33 mouse cellular contexts compared by ENCODE assay signal in genomic region chr6:55146138-55146537, GRCm38 (mm10). TPM values are rescaled to one million over a fixed set of nuclear protein-coding genes. Genes with fewer than 3 reads are reported as not detected.
DNase-seq lines count a peak whose midpoint lies in the region; ATAC-seq lines count a peak whose summit lies in the region.
"Had no signal": no experiment of that assay in that cellular context is flagged by ENCODE, and none has a peak within 500 bp of the region (broad histone marks: within the 10 kb centered on the region; RNA-seq: fewer than 3 reads in every experiment).

No protein-coding gene starts in this region.

- no peak overlapping the region for H3K27ac ChIP-seq in hindbrain, embryonic 11.5 days (ENCODE audit: low read depth, low read length)
- H3K27ac ChIP-seq in hindbrain, embryonic 13.5 days, result no peak overlapping the region
- H3K27ac ChIP-seq: embryonic facial prominence, embryonic 13.5 days; heart, embryonic 10.5 days; heart, embryonic 15.5 days; hindbrain, embryonic 14.5 days; limb, embryonic 10.5 days; limb, embryonic 15.5 days; liver, embryonic 13.5 days; neural tube, embryonic 12.5 days; stomach, embryonic 15.5 days had no signal

- no peaks in the 10 kb centered on the region for H3K4me1 ChIP-seq in hindbrain, embryonic 11.5 days (replicated peaks; ENCODE audit: control insufficient read depth, insufficient read depth, low read length)
- H3K4me1 ChIP-seq in hindbrain, embryonic 13.5 days (replicated peaks), result 0 out of 2 replicates have a peak, but pooled peaks cover 5% of the 10 kb centered on the region
- H3K4me1 ChIP-seq: embryonic facial prominence, embryonic 13.5 days; heart, embryonic 10.5 days; heart, embryonic 15.5 days; limb, embryonic 10.5 days; limb, embryonic 15.5 days; megakaryocyte, embryonic 14.5 days; neural tube, embryonic 12.5 days; stomach, embryonic 15.5 days had no signal

- WGBS in hindbrain, embryonic 11.5 days, result 27% methylated on average over 4 of the region's 4 CpGs
- WGBS in hindbrain, embryonic 13.5 days, result 32% methylated on average over 4 of the region's 4 CpGs

- peak; percentile 16 for DNase-seq in embryo, embryonic 10.5 days (ENCODE audit: low spot score)
- no peak for DNase-seq in embryo, embryonic 11 days
- peak; percentile 28 for DNase-seq in hindbrain, embryonic 11.5 days (ENCODE audit: low spot score)
- peak; percentile 58 for DNase-seq in ZHBTc4 (ENCODE audit: low read depth, low spot score)
- DNase-seq in mesoderm, embryonic 11.5 days (ENCODE audit: low read depth, low spot score), result peak; percentile 6
- DNase-seq in heart, adult 9 months (ENCODE audit: low spot score in 2 of 2), result no peak
- DNase-seq in cerebellum, postnatal 14 days, result no peak
- DNase-seq: adrenal gland, adult 2 months; adrenal gland, postnatal 36 days; cerebellum, adult 2 months; cerebellum, postnatal 25 days; gastrocnemius, postnatal 10 days; kidney, adult 11 months; kidney, postnatal 14 days; liver, embryonic 13.5 days; lung, adult 18-20 months; lung, postnatal 4 days had no signal

- no peak overlapping the region for H3K4me2 ChIP-seq in hindbrain, embryonic 11.5 days (replicated peaks; ENCODE audit: low read depth, low read length)
- no peak overlapping the region for H3K4me2 ChIP-seq in hindbrain, embryonic 13.5 days
- H3K4me2 ChIP-seq: embryonic facial prominence, embryonic 13.5 days; heart, embryonic 15.5 days; hindbrain, embryonic 14.5 days; limb, embryonic 15.5 days; liver, embryonic 13.5 days; neural tube, embryonic 12.5 days; stomach, embryonic 15.5 days had no signal

- no peaks in the 10 kb centered on the region for H3K27me3 ChIP-seq in hindbrain, embryonic 11.5 days (ENCODE audit: control insufficient read depth, insufficient read depth, low read length)
- H3K27me3 ChIP-seq in hindbrain, embryonic 13.5 days, result peaks cover 28% of the 10 kb centered on the region
- H3K27me3 ChIP-seq: embryonic facial prominence, embryonic 13.5 days; heart, embryonic 15.5 days; limb, embryonic 15.5 days; liver, embryonic 13.5 days; neural tube, embryonic 12.5 days; stomach, embryonic 15.5 days had no signal

- H3K4me3 ChIP-seq in hindbrain, embryonic 11.5 days (ENCODE audit: low read depth, low read length), result no peak overlapping the region
- no peak overlapping the region for H3K4me3 ChIP-seq in hindbrain, embryonic 13.5 days
- H3K4me3 ChIP-seq: embryonic facial prominence, embryonic 13.5 days; heart, embryonic 10.5 days; heart, embryonic 15.5 days; limb, embryonic 10.5 days; limb, embryonic 15.5 days; liver, embryonic 13.5 days; megakaryocyte, embryonic 14.5 days; myocyte; neural tube, embryonic 12.5 days; stomach, embryonic 15.5 days had no signal

- H3K9ac ChIP-seq in hindbrain, embryonic 11.5 days (ENCODE audit: low read depth, low read length), result no peak overlapping the region
- no peak overlapping the region for H3K9ac ChIP-seq in hindbrain, embryonic 13.5 days
- H3K9ac ChIP-seq: embryonic facial prominence, embryonic 13.5 days; heart, embryonic 15.5 days; hindbrain, embryonic 14.5 days; limb, embryonic 15.5 days; liver, embryonic 13.5 days; neural tube, embryonic 12.5 days; stomach, embryonic 15.5 days had no signal

- H3K9me3 ChIP-seq in hindbrain, embryonic 11.5 days (ENCODE audit: control insufficient read depth, low read length), result no peaks in the 10 kb centered on the region
- H3K9me3 ChIP-seq in hindbrain, embryonic 13.5 days, result peaks cover 3% of the 10 kb centered on the region
- H3K9me3 ChIP-seq: heart, embryonic 15.5 days; limb, embryonic 10.5 days; limb, embryonic 15.5 days; liver, embryonic 13.5 days; neural tube, embryonic 12.5 days; stomach, embryonic 15.5 days had no signal

- no peaks in the 10 kb centered on the region for H3K36me3 ChIP-seq in hindbrain, embryonic 11.5 days (ENCODE audit: control insufficient read depth, insufficient read depth, low read length)
- H3K36me3 ChIP-seq in hindbrain, embryonic 13.5 days, result no peaks in the 10 kb centered on the region
- H3K36me3 ChIP-seq: embryonic facial prominence, embryonic 13.5 days; G1E; heart, embryonic 10.5 days; heart, embryonic 15.5 days; limb, embryonic 10.5 days; limb, embryonic 15.5 days; liver, embryonic 13.5 days; neural tube, embryonic 12.5 days; stomach, embryonic 15.5 days had no signal

- no peak for ATAC-seq in hindbrain, embryonic 11.5 days (ENCODE audit: low FRiP score)
- ATAC-seq in hindbrain, embryonic 13.5 days (ENCODE audit: low FRiP score), result no peak
- ATAC-seq: inflammation-experienced regulatory T-cells, adult 6 months; lung, postnatal 0 days had no signal

RNA-seq across cellular contexts. Expression of gene Crhr2, which starts 13.3 kb away (rescaled TPM):
- polyA plus RNA-seq in hindbrain, embryonic 11.5 days (2014; fragmentation: Nextera tagmentation; extraction: Ambion mirVana), result 0.15 and 0.31 TPM in 2 replicates
- polyA plus RNA-seq in hindbrain, embryonic 13.5 days (2015; fragmentation: Nextera tagmentation; extraction: Ambion mirVana), result 0.39 and 0.48 TPM in 2 replicates
- polyA plus RNA-seq: embryonic facial prominence, embryonic 13.5 days; G1E; inflammation-experienced regulatory T-cells, adult 6 months; kidney, embryonic 14.5 days; myocyte had no signal

RNA-seq across cellular contexts. Expression of gene Inmt, which starts 28.7 kb away (rescaled TPM):
- 0.28 TPM in 1 of 2 replicates, not detected in the other for polyA plus RNA-seq in hindbrain, embryonic 11.5 days (2014; fragmentation: Nextera tagmentation; extraction: Ambion mirVana)
- polyA plus RNA-seq in hindbrain, embryonic 13.5 days (2015; fragmentation: Nextera tagmentation; extraction: Ambion mirVana), result not detected in 2 replicates
- polyA plus RNA-seq: C2C12; G1E; heart, embryonic 15.5 days; hindbrain, embryonic 14.5 days; inflammation-experienced regulatory T-cells, adult 6 months; myocyte; neural tube, embryonic 12.5 days had no signal

RNA-seq across cellular contexts. Expression of gene Mindy4, which starts 57.0 kb away (rescaled TPM):
- polyA plus RNA-seq in hindbrain, embryonic 11.5 days (2014; fragmentation: Nextera tagmentation; extraction: Ambion mirVana), result 11.9 and 12.6 TPM in 2 replicates
- polyA plus RNA-seq in hindbrain, embryonic 13.5 days (2015; fragmentation: Nextera tagmentation; extraction: Ambion mirVana), result 10.7 and 10.9 TPM in 2 replicates
- polyA plus RNA-seq: G1E; inflammation-experienced regulatory T-cells, adult 6 months had no signal

Comparison
In these comparisons a context has a peak if more than half of its experiments do, and no peak if none do; other contexts are left out.
1. DNase-seq: peak in embryo, embryonic 10.5 days (single experiment), hindbrain, embryonic 11.5 days (single experiment), ZHBTc4 (single experiment) and mesoderm, embryonic 11.5 days (single experiment); none in embryo, embryonic 11 days (single experiment), heart, adult 9 months (0 of 2) and cerebellum, postnatal 14 days (0 of 2).